Mouse (Mus musculus): ENCODE measurements around the gene Plekhf1. TPM values are rescaled to one million over a fixed set of nuclear protein-coding genes. Genes with fewer than 3 reads are reported as not detected.

Gene Plekhf1
- total RNA-seq, 2 experiments from 2014 or later: 2.8 to 3.1 TPM

DNA sequence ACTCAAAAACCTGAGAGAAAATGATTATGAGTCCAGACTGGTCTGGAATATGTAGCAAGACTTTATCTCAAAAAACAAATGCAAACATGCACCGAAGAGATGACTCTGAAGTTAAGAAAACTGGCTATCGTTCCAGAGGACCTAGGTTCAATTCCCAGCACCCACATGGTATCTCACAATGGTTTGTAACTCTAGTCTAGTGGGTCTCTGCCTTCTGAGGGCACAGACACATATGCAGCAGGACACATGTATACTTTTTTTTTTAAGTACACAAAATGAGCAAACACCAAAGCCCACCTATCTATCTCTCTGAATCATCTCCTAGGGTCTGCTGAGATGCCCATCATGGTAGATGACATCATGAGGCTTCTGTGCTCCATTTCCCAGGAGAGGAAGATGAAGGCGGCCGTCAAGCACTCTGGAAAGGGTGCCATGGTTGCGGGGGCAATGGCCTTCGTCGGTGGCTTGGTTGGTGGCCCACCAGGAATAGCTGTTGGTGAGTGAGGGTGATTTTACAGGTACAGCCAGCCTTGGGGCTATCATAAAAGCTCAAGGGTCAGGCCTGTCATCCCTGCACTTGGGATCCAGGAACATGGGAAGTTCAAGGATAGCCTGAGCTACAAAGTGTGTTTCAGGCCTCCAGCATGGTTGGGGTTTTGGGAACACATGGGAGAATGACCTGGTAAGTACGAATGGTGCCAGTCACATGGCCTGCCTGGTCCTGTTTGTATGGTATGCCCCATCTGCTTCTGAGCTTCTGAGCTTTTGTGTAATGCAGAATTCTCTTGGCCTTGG is 39.3 kb downstream of the Plekhf1 start:
- no peak for DNase-seq (ENCODE audit: low spot score in 2 of 2)

DNA sequence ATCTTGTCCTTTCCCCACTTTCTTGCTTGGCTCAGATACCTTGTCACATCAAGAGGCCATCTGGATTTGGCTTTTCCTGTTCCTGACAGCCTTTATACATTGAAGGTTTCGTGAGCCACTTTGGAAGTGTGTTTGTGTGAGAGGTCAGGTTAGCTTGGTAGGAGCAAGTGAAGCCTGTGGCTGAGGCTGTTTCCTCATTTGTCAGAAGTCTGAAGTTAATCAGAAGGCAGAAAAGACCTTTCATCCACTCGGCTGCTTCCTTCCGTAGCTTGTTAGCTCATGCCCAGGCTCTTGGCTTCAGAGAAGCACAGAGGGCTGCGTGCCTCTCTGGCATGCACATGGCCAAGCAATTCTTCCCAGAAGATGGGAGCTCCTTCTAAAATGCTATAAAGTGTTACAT is 40.0 kb downstream of the Plekhf1 start:
- DNase-seq (ENCODE audit: low spot score in 2 of 2): no peak

DNA sequence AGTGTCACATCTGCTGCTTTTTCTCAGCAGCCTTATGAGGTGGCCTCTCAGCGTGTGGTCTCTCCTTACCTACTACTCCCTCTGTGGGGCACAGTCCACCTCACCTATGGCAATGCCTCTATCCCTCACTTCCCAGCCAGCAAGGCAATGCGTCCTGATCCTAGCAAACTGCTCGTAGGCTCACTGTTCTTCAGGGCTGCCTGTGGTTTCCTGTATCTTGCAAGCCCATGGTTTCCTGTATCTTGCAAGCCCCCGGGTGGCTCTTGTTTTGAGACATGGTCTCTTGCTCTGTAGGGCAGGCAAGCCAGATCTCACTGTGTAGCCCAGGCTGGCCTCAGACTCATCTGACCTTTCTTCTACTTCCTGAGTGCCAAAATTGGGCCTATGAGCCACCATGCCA is 41.0 kb downstream of the Plekhf1 start:
- no peak for DNase-seq (ENCODE audit: low spot score in 2 of 2)

DNA sequence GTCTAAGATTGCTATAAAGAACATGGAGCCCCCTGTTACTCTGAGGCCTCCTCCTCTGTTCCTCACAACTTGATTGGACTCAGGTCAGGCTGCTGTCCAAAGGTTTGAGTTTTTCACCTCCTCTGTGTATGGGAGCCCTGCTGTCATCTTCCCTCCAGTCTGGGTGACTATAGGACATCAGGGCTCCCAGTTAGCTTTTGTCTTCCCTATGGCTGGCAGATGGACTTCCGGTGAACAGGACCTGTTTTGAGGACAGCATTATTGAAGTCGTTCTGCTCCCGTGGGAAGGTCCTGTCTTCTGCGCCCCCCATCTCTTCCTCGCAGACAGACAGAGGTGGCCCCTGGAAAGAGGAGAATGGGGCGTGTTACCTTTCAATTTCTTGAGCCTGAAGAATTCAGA is 43.0 kb downstream of the Plekhf1 start:
- DNase-seq (ENCODE audit: low spot score in 2 of 2): no peak

DNA sequence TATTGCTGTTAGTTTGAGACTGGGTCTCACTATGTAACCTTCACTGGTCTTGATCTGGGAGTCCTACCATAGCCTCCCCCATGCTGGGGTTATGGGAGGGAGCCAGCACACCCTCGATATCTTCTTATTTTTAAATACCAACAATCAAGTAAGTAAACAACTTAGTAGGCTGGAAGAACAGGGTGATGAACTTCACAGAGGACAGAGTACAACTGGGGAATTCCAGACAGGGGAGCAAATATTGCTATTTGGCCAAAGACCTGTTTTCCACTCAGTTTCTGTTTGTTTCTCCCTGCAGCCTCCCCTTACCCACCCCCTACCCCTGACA is 43.4 kb downstream of the Plekhf1 start:
- DNase-seq (ENCODE audit: low spot score in 2 of 2): no peak

DNA sequence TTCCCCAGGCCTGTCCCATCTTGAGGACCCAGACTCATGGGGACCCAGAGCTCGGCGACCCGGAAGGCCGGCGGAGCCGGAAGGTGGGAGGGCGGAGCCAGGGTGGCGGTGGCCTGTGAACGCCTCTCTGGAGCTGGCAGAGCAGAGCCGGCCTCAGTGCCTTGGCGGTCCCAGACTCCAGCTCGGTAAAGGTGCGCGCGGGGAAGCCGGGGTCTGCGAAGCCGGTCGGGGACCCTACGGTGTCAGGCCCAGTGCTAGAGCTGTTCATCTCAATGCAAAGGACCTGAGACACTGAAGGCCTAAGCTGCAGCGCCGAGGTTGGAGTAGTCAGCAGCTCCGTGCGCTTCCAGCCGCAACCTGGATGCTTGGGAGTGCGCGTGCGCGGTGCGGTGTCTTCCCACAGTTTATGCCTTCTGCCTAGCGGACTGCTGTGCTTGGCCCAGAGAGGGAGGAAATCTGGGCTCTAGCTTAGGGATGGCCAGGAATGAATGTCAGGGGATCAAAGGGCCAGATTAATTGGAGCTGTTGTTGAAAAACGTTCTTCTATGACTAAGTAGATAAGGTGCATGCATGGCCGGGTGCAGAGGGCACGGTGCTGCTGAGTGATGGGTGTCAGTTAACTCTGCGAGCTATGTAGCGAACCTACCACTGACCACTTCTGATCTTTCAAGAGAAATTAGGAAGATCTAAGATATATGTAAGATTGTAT is 44.0 kb downstream of the Plekhf1 start:
- peak; percentile 86 to 89 for DNase-seq (ENCODE audit: low spot score in 2 of 2)

DNA sequence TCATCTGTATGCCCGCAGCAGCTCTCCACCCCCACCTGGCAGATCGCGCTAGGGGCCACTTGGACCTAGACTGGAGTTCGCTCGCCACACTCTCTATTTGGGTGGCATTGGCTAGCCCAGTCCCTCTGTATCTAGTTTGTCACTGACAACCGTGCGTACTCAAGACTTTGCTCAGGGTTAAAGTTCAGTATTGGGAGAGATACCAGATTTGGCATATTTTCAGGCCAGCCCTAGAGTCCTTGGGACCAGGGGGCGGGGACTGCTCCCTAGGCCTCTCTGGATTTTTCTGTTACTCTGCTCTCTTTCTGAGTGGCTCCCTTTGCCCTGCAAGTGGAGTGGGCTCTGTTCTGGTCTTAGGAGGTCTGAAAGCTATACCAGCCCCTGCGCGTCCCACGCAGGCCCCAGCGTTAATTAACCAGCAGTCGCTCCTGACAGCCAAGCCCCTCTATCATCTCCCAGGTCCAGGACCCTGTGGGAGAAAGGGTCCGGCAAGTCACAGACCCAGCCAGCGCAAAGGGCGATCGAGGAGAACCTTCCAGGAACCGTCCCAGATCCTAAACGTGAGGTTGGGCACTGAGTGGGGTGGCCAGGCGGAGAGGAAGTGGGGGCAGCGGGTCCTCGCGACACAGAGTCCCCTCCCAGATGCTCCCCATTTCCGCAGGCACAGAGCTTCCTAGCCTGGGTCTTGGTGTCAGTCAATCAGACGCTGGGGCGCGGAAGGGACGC is 44.7 kb downstream of the Plekhf1 start, which contains the start of gene 1600014C10Rik:
Gene 1600014C10Rik (plus strand): TSS at position 256 of the 726 bp plus-strand sequence.
- peak in 1 of 2 experiments; percentile 31 for DNase-seq (ENCODE audit: low spot score in 2 of 2)

DNA sequence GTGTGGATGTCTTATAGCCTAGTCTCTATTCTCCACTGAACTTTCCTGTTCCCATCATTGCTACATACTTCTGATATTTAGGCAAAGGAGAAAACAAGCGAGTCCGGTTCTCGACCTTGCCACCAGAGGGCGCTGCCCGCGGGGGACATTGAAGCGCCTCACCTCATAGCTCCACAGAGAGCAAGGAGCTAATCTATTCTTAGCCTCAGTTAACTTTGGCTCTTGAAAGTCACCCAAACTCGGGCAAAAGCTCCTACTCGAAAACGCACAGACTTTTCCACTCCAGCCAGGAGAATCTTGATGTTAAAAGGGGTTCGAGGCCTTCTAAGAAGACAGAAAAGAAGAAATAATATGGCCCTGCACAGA is 45.2 kb downstream of the Plekhf1 start:
- DNase-seq (ENCODE audit: low spot score in 2 of 2): peak; percentile 79 to 85

DNA sequence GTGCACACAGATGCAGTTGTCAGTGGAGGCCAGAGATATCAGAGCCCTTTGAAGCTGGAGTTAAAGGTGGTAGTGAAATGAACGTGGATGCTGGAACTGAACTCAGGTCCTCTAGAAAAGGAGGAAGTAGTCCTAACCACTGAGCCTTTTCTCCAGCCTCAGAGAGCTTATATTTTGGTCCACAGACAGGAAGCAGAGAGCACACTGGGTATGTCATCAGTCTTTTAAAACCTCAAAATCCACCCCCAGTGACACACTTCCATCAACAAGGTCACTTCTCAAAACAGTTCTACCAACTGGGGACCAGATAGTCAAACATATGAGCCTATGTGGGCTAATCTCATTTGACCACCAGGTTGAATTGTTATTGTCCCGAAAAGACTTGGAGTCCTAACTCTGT is 46.5 kb downstream of the Plekhf1 start:
- no peak for DNase-seq (ENCODE audit: low spot score in 2 of 2)

DNA sequence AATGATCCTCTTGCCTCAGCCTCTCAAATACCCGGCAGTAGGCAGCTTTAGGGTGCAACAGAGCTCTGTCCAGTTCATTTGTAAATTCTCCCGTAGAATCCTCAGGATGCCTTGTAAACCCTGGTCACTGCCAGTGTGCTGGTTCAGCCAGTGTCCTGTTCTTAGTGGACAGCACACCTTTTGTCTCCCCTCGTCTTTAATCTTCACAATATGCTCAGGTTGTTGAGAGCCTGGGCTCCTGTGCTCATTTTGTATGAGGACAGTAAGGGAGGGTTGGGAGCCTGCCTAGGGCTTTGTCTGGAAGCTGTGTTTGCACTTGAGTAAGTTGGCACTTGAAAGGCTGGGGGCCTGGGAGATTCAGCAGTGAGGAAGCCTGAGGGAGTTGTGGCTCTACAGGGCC is 47.9 kb downstream of the Plekhf1 start:
- no peak for DNase-seq (ENCODE audit: low spot score in 2 of 2)

DNA sequence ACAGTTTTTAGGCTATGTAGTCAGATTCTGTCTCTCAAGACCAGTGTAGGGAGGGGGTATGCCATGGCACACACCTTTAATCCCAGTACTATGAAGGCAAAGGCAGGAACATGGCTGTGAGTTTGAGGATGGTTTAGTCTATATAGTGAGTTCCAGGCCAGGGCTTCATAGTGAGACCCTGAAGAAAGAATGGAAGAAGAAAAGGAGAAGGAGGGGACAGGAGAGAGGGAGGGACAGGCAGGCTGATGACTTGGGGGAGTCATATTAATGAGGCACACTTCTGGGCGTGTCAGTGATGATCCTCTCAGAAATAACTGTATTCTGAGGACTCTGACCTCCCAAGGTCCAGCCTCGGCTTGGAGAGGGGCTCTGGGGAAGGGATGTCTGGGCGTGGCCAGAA is 51.8 kb downstream of the Plekhf1 start:
- no peak for DNase-seq (ENCODE audit: low spot score in 2 of 2)

DNA sequence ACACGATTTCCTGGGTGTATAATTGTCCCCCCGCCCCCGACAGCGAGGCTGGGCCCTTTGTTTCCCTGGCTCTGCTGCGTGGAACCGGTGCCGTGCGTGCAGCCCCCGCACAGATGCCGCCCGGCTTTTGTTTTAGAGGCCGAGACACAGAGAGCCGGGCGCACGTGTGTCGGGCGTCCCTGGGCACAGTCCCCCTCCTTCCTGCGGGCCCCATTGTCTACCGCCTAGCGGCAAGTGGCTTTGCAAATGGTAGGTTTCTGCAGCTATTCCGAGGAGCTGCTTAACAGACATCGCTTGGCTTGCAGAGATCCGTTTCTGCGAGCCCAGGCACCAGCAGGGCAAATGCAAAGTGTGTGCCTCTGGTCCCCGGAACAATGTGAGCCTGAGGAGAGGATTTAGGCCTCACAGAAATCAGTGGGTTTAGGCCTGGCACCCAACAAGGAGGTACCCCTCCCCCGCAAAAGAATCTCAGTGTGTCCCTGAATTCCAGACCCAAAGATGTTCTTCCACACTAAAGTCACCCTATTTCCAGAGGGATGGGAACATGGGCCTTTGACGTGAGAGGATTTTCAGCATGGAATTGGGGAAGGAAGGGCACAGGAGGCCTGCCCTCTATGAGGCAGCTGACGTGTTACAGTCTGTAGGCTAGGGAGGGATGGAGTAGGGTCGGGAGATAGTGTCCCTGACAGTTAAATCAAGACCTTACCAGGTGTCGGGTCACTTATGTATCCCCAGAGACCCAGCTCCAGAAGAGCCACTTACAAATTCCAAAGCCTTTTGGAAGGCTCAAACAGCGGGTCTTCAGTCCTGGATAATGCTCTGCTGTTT is 53.3 kb downstream of the Plekhf1 start:
- DNase-seq (ENCODE audit: low spot score in 2 of 2): peak; percentile 57 to 60

DNA sequence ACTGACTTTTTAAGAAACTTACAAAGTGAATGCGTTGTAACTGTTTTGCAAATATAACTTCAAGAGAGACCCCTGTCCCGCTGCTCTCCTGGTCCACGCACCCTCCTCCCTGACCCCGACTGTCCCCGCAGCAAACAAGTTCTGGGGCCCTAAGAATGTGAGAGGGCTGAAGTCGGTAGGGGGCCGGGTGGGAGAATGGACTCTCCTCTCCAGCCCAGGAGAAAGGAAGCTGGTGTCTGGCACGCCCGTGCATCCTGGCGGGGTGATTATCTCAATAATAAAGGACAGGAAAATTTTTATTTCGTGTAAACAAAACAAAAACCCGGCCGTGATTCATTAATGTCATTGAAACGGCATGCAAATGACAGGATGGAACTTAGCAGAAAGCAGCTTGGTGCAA is 53.9 kb downstream of the Plekhf1 start:
- DNase-seq (ENCODE audit: low spot score in 2 of 2): no peak

DNA sequence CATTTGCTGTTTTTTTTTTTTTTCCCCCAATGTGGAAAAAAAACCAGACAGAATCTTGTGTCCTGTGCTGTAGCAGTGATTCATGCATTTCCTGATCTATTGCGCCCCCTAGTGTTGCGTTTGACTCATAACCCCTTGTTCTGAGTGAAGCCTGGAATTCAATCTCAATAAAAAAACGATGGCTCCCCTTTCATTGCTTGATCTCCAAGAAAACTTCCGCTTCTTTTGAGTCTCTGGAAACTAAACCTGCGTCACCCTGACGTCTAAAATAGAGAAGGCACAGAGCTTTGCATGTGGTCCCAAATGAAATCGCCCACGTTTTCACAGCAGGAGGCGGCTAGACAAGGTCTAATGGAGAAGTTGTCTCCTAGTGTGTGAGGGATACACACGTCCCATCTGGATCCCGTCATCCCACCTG is 60.1 kb downstream of the Plekhf1 start:
- peak; percentile 58 to 85 for DNase-seq (ENCODE audit: low spot score in 2 of 2)

Other genes starting within 250 kb of the Plekhf1 start
- gene Uri1, start 204.5 kb downstream of the Plekhf1 start, total RNA-seq (2021): 10 to 100 TPM; 45.4 to 48.4 TPM
- 10 to 100 TPM; 10.4 to 10.8 TPM for gene Ccne1, start 120.5 kb downstream of the Plekhf1 start, total RNA-seq (2021)
- gene 1600014C10Rik, start 44.8 kb downstream of the Plekhf1 start, total RNA-seq (2021): 10 to 100 TPM; 17.4 to 20.6 TPM
- 10 to 100 TPM; 28.8 to 31.2 TPM for gene Pop4, start 43.4 kb upstream of the Plekhf1 start, total RNA-seq (2021)